ENCODE assay signal across 8 mouse cellular contexts in genomic region chr6:90550161-90550912, GRCm38 (mm10). TPM values are rescaled to one million over a fixed set of nuclear protein-coding genes. Genes with fewer than 3 reads are reported as not detected.
DNase-seq lines count a peak whose midpoint lies in the region; ATAC-seq and TF ChIP-seq lines count a peak whose summit lies in the region.

No protein-coding gene starts in this region.

- H3K27me3 ChIP-seq in ES-Bruce4 (ENCODE audit: control insufficient read depth, insufficient read depth, low read length, poor library complexity, severe bottlenecking) = no peaks in the 10 kb centered on the region
- peaks cover 24% of the 10 kb centered on the region for H3K27me3 ChIP-seq in forebrain, embryonic 12.5 days
- 0 out of 2 replicates have a peak, but pooled peaks cover 5% of the 10 kb centered on the region for H3K27me3 ChIP-seq in hindbrain, embryonic 13.5 days
- peaks cover 8% of the 10 kb centered on the region; the same call in 1 of the 2 replicates for H3K27me3 ChIP-seq in limb, embryonic 13.5 days
- no peaks in the 10 kb centered on the region for H3K27me3 ChIP-seq in midbrain, embryonic 11.5 days (ENCODE audit: control insufficient read depth, insufficient read depth, low read length)

- H3K4me2 ChIP-seq in forebrain, embryonic 12.5 days = peak overlapping the region; percentile 34
- peak overlapping the region; percentile 44 for H3K4me2 ChIP-seq in hindbrain, embryonic 13.5 days
- H3K4me2 ChIP-seq in limb, embryonic 13.5 days (replicated peaks) = peak overlapping the region; percentile 58
- peak overlapping the region; percentile 31 for H3K4me2 ChIP-seq in midbrain, embryonic 11.5 days

- H3K4me1 ChIP-seq in ES-Bruce4 (ENCODE audit: control insufficient read depth, insufficient read depth, low read length) = peaks cover 5% of the 10 kb centered on the region
- no peaks in the 10 kb centered on the region; the same call in 1 of the 2 replicates for H3K4me1 ChIP-seq in forebrain, embryonic 12.5 days
- peaks cover 14% of the 10 kb centered on the region for H3K4me1 ChIP-seq in hindbrain, embryonic 13.5 days (replicated peaks)
- no peaks in the 10 kb centered on the region for H3K4me1 ChIP-seq in limb, embryonic 13.5 days
- 0 out of 2 replicates have a peak, but pooled peaks cover 3% of the 10 kb centered on the region for H3K4me1 ChIP-seq in midbrain, embryonic 11.5 days (ENCODE audit: control insufficient read depth, insufficient read depth, low read length)

- ATAC-seq in forebrain, embryonic 12.5 days (ENCODE audit: low FRiP score) = peak; percentile 81
- peak; percentile 84 for ATAC-seq in hindbrain, embryonic 13.5 days (ENCODE audit: low FRiP score)
- ATAC-seq in limb, embryonic 13.5 days (ENCODE audit: low FRiP score, low read depth) = peak; percentile 82
- ATAC-seq in midbrain, embryonic 11.5 days (ENCODE audit: low FRiP score) = peak; percentile 90

- H3K4me3 ChIP-seq in ES-Bruce4 (ENCODE audit: low read depth, low read length) = peak overlapping the region; percentile 60
- H3K4me3 ChIP-seq in forebrain, embryonic 12.5 days (replicated peaks) = no peak overlapping the region; the same call in 1 of the 2 replicates
- peak overlapping the region; percentile 30 for H3K4me3 ChIP-seq in hindbrain, embryonic 13.5 days
- peak overlapping the region; percentile 20 for H3K4me3 ChIP-seq in limb, embryonic 13.5 days
- peak overlapping the region; percentile 12 for H3K4me3 ChIP-seq in midbrain, embryonic 11.5 days (ENCODE audit: low read depth, low read length)

- 13% methylated on average over 25 of the region's 25 CpGs for whole genome bisulfite sequencing in forebrain, embryonic 12.5 days
- 15% methylated on average over 25 of the region's 25 CpGs for WGBS in hindbrain, embryonic 13.5 days
- WGBS in limb, embryonic 13.5 days = 10% methylated on average over 25 of the region's 25 CpGs
- WGBS in midbrain, embryonic 11.5 days = 13% methylated on average over 25 of the region's 25 CpGs

- H3K36me3 ChIP-seq in ES-Bruce4 (ENCODE audit: control insufficient read depth, insufficient read depth, low read length, poor library complexity, severe bottlenecking) = no peaks in the 10 kb centered on the region
- H3K36me3 ChIP-seq in forebrain, embryonic 12.5 days (replicated peaks) = no peaks in the 10 kb centered on the region
- no peaks in the 10 kb centered on the region for H3K36me3 ChIP-seq in hindbrain, embryonic 13.5 days
- no peaks in the 10 kb centered on the region for H3K36me3 ChIP-seq in limb, embryonic 13.5 days
- no peaks in the 10 kb centered on the region for H3K36me3 ChIP-seq in midbrain, embryonic 11.5 days (ENCODE audit: control insufficient read depth, insufficient read depth, low read length)

- no peak for TF ChIP-seq EP300 in ES-Bruce4 (IDR thresholded peaks at IDR 0.05; ENCODE audit: insufficient read depth, low read depth, low read length)

- TF ChIP-seq POLR2A in ES-Bruce4 (IDR thresholded peaks at IDR 0.05; ENCODE audit: insufficient read depth, low read length) = peak; percentile 16

- H3K9ac ChIP-seq in ES-Bruce4 (ENCODE audit: low read depth, poor library complexity, severe bottlenecking) = no peak overlapping the region
- no peak overlapping the region for H3K9ac ChIP-seq in forebrain, embryonic 12.5 days
- peak overlapping the region; percentile 51; the same call in 1 of the 2 replicates for H3K9ac ChIP-seq in hindbrain, embryonic 13.5 days
- H3K9ac ChIP-seq in limb, embryonic 13.5 days = no peak overlapping the region
- H3K9ac ChIP-seq in midbrain, embryonic 11.5 days (ENCODE audit: low read length) = no peak overlapping the region

- DNase-seq in adrenal gland, postnatal 14 days = peak; percentile 88
- peak; percentile 87 for DNase-seq in midbrain, embryonic 11.5 days (ENCODE audit: low spot score, missing footprints)
- peak; percentile 43 for DNase-seq in thymus, postnatal 4 days
- no peak for DNase-seq in right cerebral cortex, postnatal 36 days (ENCODE audit: low spot score in 2 of 2)

- no peak for TF ChIP-seq CTCF in ES-Bruce4 (IDR thresholded peaks at IDR 0.05; ENCODE audit: low read depth, low read length)

- H3K27ac ChIP-seq in ES-Bruce4 (ENCODE audit: insufficient read depth, low read length) = no peak overlapping the region
- no peak overlapping the region for H3K27ac ChIP-seq in forebrain, embryonic 12.5 days
- no peak overlapping the region for H3K27ac ChIP-seq in hindbrain, embryonic 13.5 days
- H3K27ac ChIP-seq in limb, embryonic 13.5 days = no peak overlapping the region
- no peak overlapping the region for H3K27ac ChIP-seq in midbrain, embryonic 11.5 days (ENCODE audit: low read depth, low read length)

- no peaks in the 10 kb centered on the region for H3K9me3 ChIP-seq in ES-Bruce4 (replicated peaks; ENCODE audit: control insufficient read depth, insufficient read depth, low read length, poor library complexity, severe bottlenecking)
- no peaks in the 10 kb centered on the region for H3K9me3 ChIP-seq in forebrain, embryonic 12.5 days
- no peaks in the 10 kb centered on the region for H3K9me3 ChIP-seq in hindbrain, embryonic 13.5 days
- H3K9me3 ChIP-seq in limb, embryonic 13.5 days = no peaks in the 10 kb centered on the region
- no peaks in the 10 kb centered on the region for H3K9me3 ChIP-seq in midbrain, embryonic 11.5 days (ENCODE audit: control insufficient read depth, low read length)

RNA-seq across cellular contexts. Expression of gene Slc41a3, which starts 54.2 kb away (rescaled TPM):
- 1.8 and 2.2 TPM in 2 replicates for polyA plus RNA-seq in ES-Bruce4 (2011; ENCODE audit: insufficient read depth, insufficient read length, low read depth, missing spikeins)
- 21.4 and 25.2 TPM in 2 replicates for total RNA-seq in adrenal gland, postnatal 14 days (2021)
- polyA plus RNA-seq in forebrain, embryonic 12.5 days (2016; fragmentation: Nextera tagmentation; extraction: Ambion mirVana) = 2.0 and 2.1 TPM in 2 replicates
- polyA plus RNA-seq in hindbrain, embryonic 13.5 days (2015; fragmentation: Nextera tagmentation; extraction: Ambion mirVana) = 5.1 and 5.5 TPM in 2 replicates
- 3.3 and 4.8 TPM in 2 replicates for polyA plus RNA-seq in limb, embryonic 13.5 days (2015; fragmentation: Nextera tagmentation; extraction: Ambion mirVana)
- polyA plus RNA-seq in midbrain, embryonic 11.5 days (2014; fragmentation: Nextera tagmentation; extraction: Ambion mirVana) = 2.7 and 3.0 TPM in 2 replicates

Comparison
In these comparisons a context has a peak if more than half of its experiments do, and no peak if none do; other contexts are left out.
1. DNase-seq: peak in adrenal gland, postnatal 14 days (single experiment), midbrain, embryonic 11.5 days (single experiment) and thymus, postnatal 4 days (single experiment); none in right cerebral cortex, postnatal 36 days (0 of 2).
2. Peak in every context shown above with its lines, with median percentiles within 50 percentile points of each other: ATAC-seq and H3K4me2 ChIP-seq.